14 mouse cellular contexts compared by ENCODE assay signal in genomic region chr12:73410924-73411323, GRCm38 (mm10).
DNase-seq lines count a peak whose midpoint lies in the region; ATAC-seq and TF ChIP-seq lines count a peak whose summit lies in the region.
"Had no signal": no experiment of that assay in that cellular context is flagged by ENCODE, and none has a peak within 500 bp of the region (broad histone marks: within the 10 kb centered on the region; RNA-seq: fewer than 3 reads in every experiment).

No protein-coding gene starts in this region.

- TF ChIP-seq CTCF in hindbrain, postnatal 0 days (IDR thresholded peaks at IDR 0.05; ENCODE audit: low read depth), result no peak

- no peaks in the 10 kb centered on the region for H3K9me3 ChIP-seq in hindbrain, postnatal 0 days (ENCODE audit: low read length)
- H3K9me3 ChIP-seq in hindbrain, embryonic 16.5 days (ENCODE audit: control insufficient read depth, low read length), result no peaks in the 10 kb centered on the region
- no peaks in the 10 kb centered on the region for H3K9me3 ChIP-seq in midbrain, embryonic 14.5 days (ENCODE audit: control insufficient read depth, low read length)
- no peaks in the 10 kb centered on the region for H3K9me3 ChIP-seq in midbrain, embryonic 10.5 days (replicated peaks)
- no peaks in the 10 kb centered on the region for H3K9me3 ChIP-seq in forebrain, embryonic 11.5 days (ENCODE audit: control insufficient read depth, low read length)
- H3K9me3 ChIP-seq: G1E; heart, embryonic 13.5 days; liver, embryonic 15.5 days; midbrain, embryonic 15.5 days had no signal

- 55% methylated on average over 7 of the region's 7 CpGs for WGBS in hindbrain, postnatal 0 days
- 66% methylated on average over 7 of the region's 7 CpGs for WGBS in hindbrain, embryonic 16.5 days
- 81% methylated on average over 7 of the region's 7 CpGs for WGBS in midbrain, embryonic 14.5 days
- 82% methylated on average over 7 of the region's 7 CpGs for WGBS in midbrain, embryonic 10.5 days
- WGBS in forebrain, embryonic 11.5 days, result 83% methylated on average over 7 of the region's 7 CpGs

- H3K27me3 ChIP-seq in hindbrain, postnatal 0 days (ENCODE audit: insufficient read depth, low read length), result no peaks in the 10 kb centered on the region
- no peaks in the 10 kb centered on the region for H3K27me3 ChIP-seq in hindbrain, embryonic 16.5 days (replicated peaks; ENCODE audit: control insufficient read depth, insufficient read depth, low read length)
- H3K27me3 ChIP-seq in midbrain, embryonic 14.5 days (ENCODE audit: control insufficient read depth, insufficient read depth, low read length), result no peaks in the 10 kb centered on the region
- no peaks in the 10 kb centered on the region for H3K27me3 ChIP-seq in midbrain, embryonic 10.5 days (ENCODE audit: low read depth, poor library complexity, severe bottlenecking)
- H3K27me3 ChIP-seq in forebrain, embryonic 11.5 days (ENCODE audit: control insufficient read depth, insufficient read depth, low read length), result no peaks in the 10 kb centered on the region
- H3K27me3 ChIP-seq: heart, embryonic 13.5 days; liver, embryonic 15.5 days; midbrain, embryonic 15.5 days had no signal

- no peak overlapping the region for H3K4me3 ChIP-seq in hindbrain, postnatal 0 days (ENCODE audit: low read length)
- no peak overlapping the region for H3K4me3 ChIP-seq in hindbrain, embryonic 16.5 days (ENCODE audit: low read length)
- H3K4me3 ChIP-seq in midbrain, embryonic 14.5 days (replicated peaks; ENCODE audit: low read depth, low read length), result no peak overlapping the region
- H3K4me3 ChIP-seq in midbrain, embryonic 10.5 days, result no peak overlapping the region
- H3K4me3 ChIP-seq in forebrain, embryonic 11.5 days (ENCODE audit: low read depth, low read length), result no peak overlapping the region
- H3K4me3 ChIP-seq: heart, embryonic 13.5 days; liver, embryonic 15.5 days; midbrain, embryonic 15.5 days had no signal

- no peak overlapping the region for H3K4me2 ChIP-seq in hindbrain, postnatal 0 days (ENCODE audit: low read depth, low read length)
- H3K4me2 ChIP-seq in hindbrain, embryonic 16.5 days (ENCODE audit: low read length), result no peak overlapping the region
- H3K4me2 ChIP-seq in midbrain, embryonic 14.5 days (ENCODE audit: low read length), result no peak overlapping the region
- H3K4me2 ChIP-seq in forebrain, embryonic 11.5 days (ENCODE audit: low read depth, low read length, severe bottlenecking), result no peak overlapping the region
- H3K4me2 ChIP-seq: heart, embryonic 13.5 days; liver, embryonic 15.5 days; midbrain, embryonic 15.5 days had no signal

- H3K36me3 ChIP-seq in hindbrain, postnatal 0 days (ENCODE audit: insufficient read depth, low read length), result no peaks in the 10 kb centered on the region
- no peaks in the 10 kb centered on the region for H3K36me3 ChIP-seq in hindbrain, embryonic 16.5 days (ENCODE audit: control insufficient read depth, insufficient read depth, low read length)
- no peaks in the 10 kb centered on the region for H3K36me3 ChIP-seq in midbrain, embryonic 14.5 days (ENCODE audit: control insufficient read depth, insufficient read depth, low read length)
- no peaks in the 10 kb centered on the region for H3K36me3 ChIP-seq in midbrain, embryonic 10.5 days
- no peaks in the 10 kb centered on the region for H3K36me3 ChIP-seq in forebrain, embryonic 11.5 days (ENCODE audit: control insufficient read depth, insufficient read depth, low read length)
- H3K36me3 ChIP-seq: G1E; heart, embryonic 13.5 days; liver, embryonic 15.5 days; midbrain, embryonic 15.5 days had no signal

- no peak overlapping the region for H3K9ac ChIP-seq in hindbrain, postnatal 0 days (replicated peaks; ENCODE audit: low read length)
- no peak overlapping the region for H3K9ac ChIP-seq in hindbrain, embryonic 16.5 days (ENCODE audit: low read depth, low read length)
- no peak overlapping the region for H3K9ac ChIP-seq in midbrain, embryonic 14.5 days (replicated peaks; ENCODE audit: low read length)
- H3K9ac ChIP-seq in forebrain, embryonic 11.5 days (ENCODE audit: low read length), result no peak overlapping the region
- H3K9ac ChIP-seq: forebrain, postnatal 0 days; heart, embryonic 13.5 days; liver, embryonic 15.5 days; midbrain, embryonic 15.5 days had no signal

- H3K4me1 ChIP-seq in hindbrain, postnatal 0 days (ENCODE audit: insufficient read depth, low read length), result peaks cover 9% of the 10 kb centered on the region
- peaks cover 18% of the 10 kb centered on the region for H3K4me1 ChIP-seq in hindbrain, embryonic 16.5 days (ENCODE audit: control insufficient read depth, insufficient read depth, low read depth, low read length)
- no peaks in the 10 kb centered on the region for H3K4me1 ChIP-seq in midbrain, embryonic 14.5 days (ENCODE audit: control insufficient read depth, insufficient read depth, low read length)
- H3K4me1 ChIP-seq in midbrain, embryonic 10.5 days, result peaks cover 4% of the 10 kb centered on the region; the same call in 1 of the 2 replicates
- peaks cover 2% of the 10 kb centered on the region; the same call in 1 of the 2 replicates for H3K4me1 ChIP-seq in forebrain, embryonic 11.5 days (replicated peaks; ENCODE audit: control insufficient read depth, insufficient read depth, low read length)
- H3K4me1 ChIP-seq: liver, embryonic 15.5 days; midbrain, embryonic 15.5 days had no signal

- H3K27ac ChIP-seq in hindbrain, postnatal 0 days, result no peak overlapping the region
- no peak overlapping the region for H3K27ac ChIP-seq in hindbrain, embryonic 16.5 days (ENCODE audit: low read depth, low read length)
- H3K27ac ChIP-seq in midbrain, embryonic 14.5 days (replicated peaks; ENCODE audit: low read depth, low read length), result no peak overlapping the region
- H3K27ac ChIP-seq in midbrain, embryonic 10.5 days (replicated peaks), result no peak overlapping the region
- H3K27ac ChIP-seq in forebrain, embryonic 11.5 days (ENCODE audit: low read depth, low read length), result no peak overlapping the region
- H3K27ac ChIP-seq: heart, embryonic 13.5 days; liver, embryonic 15.5 days; midbrain, embryonic 15.5 days had no signal

- no peak for ATAC-seq in hindbrain, postnatal 0 days
- no peak for ATAC-seq in hindbrain, embryonic 16.5 days
- no peak for ATAC-seq in midbrain, embryonic 14.5 days (ENCODE audit: low FRiP score, low TSS enrichment)
- no peak for ATAC-seq in forebrain, embryonic 11.5 days (replicated peaks; ENCODE audit: low FRiP score)
- ATAC-seq in CD4-positive, CD25-positive, alpha-beta regulatory T cell, adult 4 months, result no peak
- ATAC-seq: forebrain, postnatal 0 days; midbrain, embryonic 15.5 days had no signal

- peak; percentile 62 for DNase-seq in hindbrain, postnatal 0 days (ENCODE audit: low spot score)
- peak; percentile 46 for DNase-seq in midbrain, embryonic 14.5 days
- no peak for DNase-seq in midbrain, embryonic 10.5 days (ENCODE audit: low spot score)
- DNase-seq in gastrocnemius, adult 18-20 months (ENCODE audit: low spot score), result peak; percentile 68
- peak; percentile 71 to 72 for DNase-seq in kidney, postnatal 25 days
- DNase-seq in forebrain, embryonic 11.5 days (ENCODE audit: low spot score), result no peak
- DNase-seq: cerebellum, adult 11 months; forebrain, postnatal 0 days had no signal

Comparison
In these comparisons a context has a peak if more than half of its experiments do, and no peak if none do; other contexts are left out.
1. DNase-seq: peak in hindbrain, postnatal 0 days (single experiment), midbrain, embryonic 14.5 days (single experiment), gastrocnemius, adult 18-20 months (single experiment) and kidney, postnatal 25 days (2 of 2); none in midbrain, embryonic 10.5 days (single experiment) and forebrain, embryonic 11.5 days (single experiment).